18 mouse cellular contexts compared by ENCODE assay signal in the genomic region with DNA sequence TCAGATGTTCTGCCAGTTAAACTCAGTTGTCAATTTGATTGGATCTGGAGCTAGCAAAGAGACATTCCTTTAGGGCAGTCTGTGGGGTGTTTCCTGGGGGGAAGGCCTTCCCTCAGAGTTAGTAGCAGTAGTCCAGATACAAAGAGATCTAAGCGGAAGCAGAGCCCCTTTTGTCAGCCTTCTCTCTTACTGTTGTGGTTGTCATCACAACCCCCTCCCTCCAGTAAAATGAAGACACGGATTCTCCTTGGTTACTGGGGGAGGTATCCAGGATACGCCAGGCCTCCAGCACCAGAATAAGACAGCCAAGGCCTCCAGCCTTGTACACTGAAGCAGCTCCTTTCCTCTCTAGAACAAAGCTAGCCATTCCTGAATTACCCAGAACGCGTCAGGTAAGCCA. TPM values are rescaled to one million over a fixed set of nuclear protein-coding genes. Genes with fewer than 3 reads are reported as not detected.
DNase-seq lines count a peak whose midpoint lies in the region; ATAC-seq and TF ChIP-seq lines count a peak whose summit lies in the region.
"Had no signal": no experiment of that assay in that cellular context is flagged by ENCODE, and none has a peak within 500 bp of the region (broad histone marks: within the 10 kb centered on the region; RNA-seq: fewer than 3 reads in every experiment).

No protein-coding gene starts in this region.

- ATAC-seq in hindbrain, embryonic 12.5 days (ENCODE audit: low FRiP score): no peak
- ATAC-seq in hindbrain, embryonic 16.5 days: peak; percentile 48; the same call in 1 of the 2 replicates
- peak; percentile 73 for ATAC-seq in midbrain, postnatal 0 days (ENCODE audit: low FRiP score)
- ATAC-seq: forebrain, embryonic 14.5 days; intestine, embryonic 15.5 days had no signal

- H3K4me1 ChIP-seq in hindbrain, embryonic 10.5 days (replicated peaks): peaks cover 16% of the 10 kb centered on the region
- H3K4me1 ChIP-seq in hindbrain, embryonic 12.5 days: peaks cover 9% of the 10 kb centered on the region; the same call in 1 of the 2 replicates
- peaks cover 5% of the 10 kb centered on the region; the same call in 1 of the 2 replicates for H3K4me1 ChIP-seq in cortical plate, adult 2 months (ENCODE audit: control insufficient read depth, insufficient read depth, low read length)
- H3K4me1 ChIP-seq in hindbrain, embryonic 16.5 days (ENCODE audit: control insufficient read depth, insufficient read depth, low read depth, low read length): no peaks in the 10 kb centered on the region
- no peaks in the 10 kb centered on the region for H3K4me1 ChIP-seq in midbrain, postnatal 0 days (ENCODE audit: insufficient read depth, low read length)
- H3K4me1 ChIP-seq: intestine, embryonic 15.5 days; liver, embryonic 13.5 days had no signal

- TF ChIP-seq POLR2A in cortical plate, adult 2 months (IDR thresholded peaks at IDR 0.05; ENCODE audit: extremely low read depth, insufficient read depth, low read length): no peak

- no peak for TF ChIP-seq CTCF in cortical plate, adult 2 months (IDR thresholded peaks at IDR 0.05; ENCODE audit: extremely low read depth, insufficient read depth, low read length)
- TF ChIP-seq CTCF in midbrain, postnatal 0 days (IDR thresholded peaks at IDR 0.05): no peak

- WGBS in hindbrain, embryonic 10.5 days: 49% methylated on average over 5 of the region's 5 CpGs
- WGBS in hindbrain, embryonic 12.5 days: 43% methylated on average over 5 of the region's 5 CpGs
- WGBS in hindbrain, embryonic 16.5 days: 44% methylated on average over 5 of the region's 5 CpGs
- WGBS in midbrain, postnatal 0 days: 31% methylated on average over 5 of the region's 5 CpGs

- H3K4me2 ChIP-seq in hindbrain, embryonic 12.5 days (replicated peaks): no peak overlapping the region
- H3K4me2 ChIP-seq in hindbrain, embryonic 16.5 days (ENCODE audit: low read length): no peak overlapping the region
- no peak overlapping the region for H3K4me2 ChIP-seq in midbrain, postnatal 0 days (ENCODE audit: low read depth, low read length, poor library complexity, severe bottlenecking)
- H3K4me2 ChIP-seq: intestine, embryonic 15.5 days; liver, embryonic 13.5 days had no signal

- H3K36me3 ChIP-seq in hindbrain, embryonic 10.5 days: no peaks in the 10 kb centered on the region
- H3K36me3 ChIP-seq in hindbrain, embryonic 12.5 days: no peaks in the 10 kb centered on the region
- H3K36me3 ChIP-seq in hindbrain, embryonic 16.5 days (ENCODE audit: control insufficient read depth, insufficient read depth, low read length): no peaks in the 10 kb centered on the region
- no peaks in the 10 kb centered on the region for H3K36me3 ChIP-seq in midbrain, postnatal 0 days (ENCODE audit: insufficient read depth, low read length)
- H3K36me3 ChIP-seq: embryonic facial prominence, embryonic 10.5 days; intestine, embryonic 15.5 days; liver, embryonic 13.5 days had no signal

- DNase-seq in hindbrain, embryonic 10.5 days (ENCODE audit: low spot score): peak; percentile 14
- peak; percentile 49 for DNase-seq in midbrain, postnatal 0 days (ENCODE audit: low spot score)
- DNase-seq in heart, adult 8-10 months (ENCODE audit: low spot score): no peak
- DNase-seq in liver: no peak
- DNase-seq: cerebellum, adult 9-11 months; gastrocnemius, postnatal 10 days; heart, postnatal 10 days; kidney, postnatal 4 days; liver, embryonic 13.5 days; right cerebral cortex, adult 18-20 months; spleen, adult 18-20 months; thymus, adult 18-20 months had no signal

- no peak overlapping the region for H3K9ac ChIP-seq in hindbrain, embryonic 12.5 days
- H3K9ac ChIP-seq in hindbrain, embryonic 16.5 days (ENCODE audit: low read depth, low read length): no peak overlapping the region
- H3K9ac ChIP-seq in midbrain, postnatal 0 days (replicated peaks; ENCODE audit: low read length, poor library complexity, severe bottlenecking): no peak overlapping the region
- H3K9ac ChIP-seq: intestine, embryonic 15.5 days; liver, embryonic 13.5 days had no signal

- H3K27me3 ChIP-seq in hindbrain, embryonic 10.5 days (ENCODE audit: insufficient read depth, poor library complexity, severe bottlenecking): no peaks in the 10 kb centered on the region
- H3K27me3 ChIP-seq in hindbrain, embryonic 12.5 days: no peaks in the 10 kb centered on the region
- no peaks in the 10 kb centered on the region for H3K27me3 ChIP-seq in hindbrain, embryonic 16.5 days (replicated peaks; ENCODE audit: control insufficient read depth, insufficient read depth, low read length)
- H3K27me3 ChIP-seq in midbrain, postnatal 0 days (ENCODE audit: insufficient read depth, low read length): no peaks in the 10 kb centered on the region
- H3K27me3 ChIP-seq: intestine, embryonic 15.5 days; liver, embryonic 13.5 days had no signal

- peak overlapping the region; percentile 35; the same call in 1 of the 2 replicates for H3K27ac ChIP-seq in hindbrain, embryonic 10.5 days
- H3K27ac ChIP-seq in hindbrain, embryonic 12.5 days: no peak overlapping the region
- 0 out of 2 replicates have a peak overlapping the region, but pooled peaks have one; percentile 17 for H3K27ac ChIP-seq in cortical plate, adult 2 months (ENCODE audit: insufficient read depth, low read length)
- H3K27ac ChIP-seq in hindbrain, embryonic 16.5 days (ENCODE audit: low read depth, low read length): no peak overlapping the region
- peak overlapping the region; percentile 0; the same call in 1 of the 2 replicates for H3K27ac ChIP-seq in midbrain, postnatal 0 days (ENCODE audit: low read depth, low read length)
- H3K27ac ChIP-seq: embryonic facial prominence, embryonic 10.5 days; intestine, embryonic 15.5 days; liver, embryonic 13.5 days had no signal

- no peaks in the 10 kb centered on the region for H3K9me3 ChIP-seq in hindbrain, embryonic 10.5 days
- no peaks in the 10 kb centered on the region for H3K9me3 ChIP-seq in hindbrain, embryonic 12.5 days (replicated peaks)
- H3K9me3 ChIP-seq in hindbrain, embryonic 16.5 days (ENCODE audit: control insufficient read depth, low read length): no peaks in the 10 kb centered on the region
- H3K9me3 ChIP-seq in midbrain, postnatal 0 days (ENCODE audit: low read length): no peaks in the 10 kb centered on the region
- H3K9me3 ChIP-seq: embryonic facial prominence, embryonic 10.5 days; intestine, embryonic 15.5 days; liver, embryonic 13.5 days had no signal

- no peak overlapping the region for H3K4me3 ChIP-seq in hindbrain, embryonic 10.5 days
- H3K4me3 ChIP-seq in hindbrain, embryonic 12.5 days: no peak overlapping the region
- no peak overlapping the region for H3K4me3 ChIP-seq in cortical plate, adult 2 months (ENCODE audit: insufficient read depth, low read length)
- H3K4me3 ChIP-seq in hindbrain, embryonic 16.5 days (ENCODE audit: low read length): no peak overlapping the region
- no peak overlapping the region for H3K4me3 ChIP-seq in midbrain, postnatal 0 days (ENCODE audit: low read depth, low read length)
- H3K4me3 ChIP-seq: embryonic facial prominence, embryonic 10.5 days; intestine, embryonic 15.5 days; liver, embryonic 13.5 days had no signal

RNA-seq across cellular contexts. Expression of gene Cmya5, which starts 15.6 kb away (rescaled TPM):
- 0.01 and 0.02 TPM in 2 replicates for polyA plus RNA-seq in hindbrain, embryonic 10.5 days (2016; fragmentation: Nextera tagmentation; extraction: Ambion mirVana)
- polyA plus RNA-seq in hindbrain, embryonic 12.5 days (2016; fragmentation: Nextera tagmentation; extraction: Ambion mirVana): 0.08 and 0.12 TPM in 2 replicates
- 1.3 and 1.5 TPM in 2 replicates for polyA plus RNA-seq in cortical plate, adult 2 months (2012; rRNA removed)
- polyA plus RNA-seq in hindbrain, embryonic 16.5 days (2015; fragmentation: Nextera tagmentation; extraction: Ambion mirVana): 0.21 and 0.25 TPM in 2 replicates
- 0.71 and 0.90 TPM in 2 replicates for total RNA-seq in midbrain, postnatal 0 days (2014; rRNA removed)
- polyA plus RNA-seq in midbrain, postnatal 0 days (2015; fragmentation: Nextera tagmentation; extraction: Ambion mirVana): 0.10 and 0.16 TPM in 2 replicates
- total RNA-seq in heart, adult 8-10 months (2022): 100 to 1,000 TPM; 378 to 419 (median 409) TPM

Comparison
In these comparisons a context has a peak if more than half of its experiments do, and no peak if none do; other contexts are left out.
1. H3K27ac ChIP-seq: peak in hindbrain, embryonic 10.5 days (single experiment), cortical plate, adult 2 months (single experiment) and midbrain, postnatal 0 days (single experiment); none in hindbrain, embryonic 12.5 days (single experiment) and hindbrain, embryonic 16.5 days (single experiment).
2. DNase-seq: peak in hindbrain, embryonic 10.5 days (single experiment) and midbrain, postnatal 0 days (single experiment); none in heart, adult 8-10 months (single experiment) and liver (single experiment).